Mouse (Mus musculus): Measurements from ENCODE around the gene Nudt13. TPM values are rescaled to one million over a fixed set of nuclear protein-coding genes. Genes with fewer than 3 reads are reported as not detected.

Gene Nudt13
- polyA plus RNA-seq, 1 experiment from 2014 or later = 10.0 TPM

DNA sequence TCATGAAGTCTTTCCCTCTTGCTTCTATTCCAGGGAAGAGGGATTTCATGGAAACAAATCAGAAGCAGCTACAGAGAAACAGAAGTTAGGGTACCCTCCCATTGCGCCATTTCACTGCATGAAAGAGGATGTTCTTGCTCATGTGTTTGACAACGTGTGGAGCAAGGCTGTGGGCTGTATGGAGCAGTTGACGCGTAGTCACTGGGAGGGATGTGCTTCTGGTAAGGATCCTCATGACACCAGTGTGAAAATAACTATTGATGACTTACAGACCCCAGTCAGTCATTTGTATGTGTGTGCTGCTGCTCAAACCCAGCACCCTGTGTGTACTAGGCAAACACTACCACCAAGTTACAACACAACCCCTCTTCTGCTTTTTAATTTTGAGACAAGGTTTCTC is 68.7 kb downstream of the Nudt13 start:
- DNase-seq (ENCODE audit: low spot score) (no peak), ATAC-seq (replicated peaks; ENCODE audit: low FRiP score) (no peak)
- Histone ChIP-seq H3K4me2 (no peak overlapping the region), H3K27ac (ENCODE audit: low read depth, low read length) (no peak overlapping the region), H3K9me3 (ENCODE audit: control insufficient read depth, low read length) (no peaks in the 10 kb centered on the region), H3K27me3 (replicated peaks; ENCODE audit: control insufficient read depth, insufficient read depth, low read length) (no peaks in the 10 kb centered on the region), H3K4me1 (replicated peaks; ENCODE audit: control insufficient read depth, insufficient read depth, low read length) (no peaks in the 10 kb centered on the region), H3K9ac (ENCODE audit: low read depth, low read length) (no peak overlapping the region), H3K4me3 (ENCODE audit: low read depth, low read length) (no peak overlapping the region), H3K36me3 (ENCODE audit: control insufficient read depth, insufficient read depth, low read length) (peaks cover 9% of the 10 kb centered on the region)
- 83% methylated on average over 4 of the region's 4 CpGs for WGBS

Other genes with a start within 250 kb of the Nudt13 start
- 7.7 TPM in 2 replicates for gene Saysd1, start 156.2 kb upstream of the Nudt13 start, polyA plus RNA-seq (2014; fragmentation: Nextera tagmentation; extraction: Ambion mirVana)
- gene Kcnk5, start 112.9 kb upstream of the Nudt13 start, polyA plus RNA-seq (2014; fragmentation: Nextera tagmentation; extraction: Ambion mirVana) = 9.6 and 10.1 TPM in 2 replicates
- gene Kcnk16, start 25.5 kb upstream of the Nudt13 start, polyA plus RNA-seq (2014; fragmentation: Nextera tagmentation; extraction: Ambion mirVana) = 1.9 and 2.2 TPM in 2 replicates
- 76.1 and 80.5 TPM in 2 replicates for gene Ecd, start 53.4 kb downstream of the Nudt13 start, polyA plus RNA-seq (2014; fragmentation: Nextera tagmentation; extraction: Ambion mirVana)
- gene Fam149b, start 53.5 kb downstream of the Nudt13 start, polyA plus RNA-seq (2014; fragmentation: Nextera tagmentation; extraction: Ambion mirVana) = 22.6 and 24.2 TPM in 2 replicates
- 174 and 191 TPM in 2 replicates for gene Dnajc9, start 94.2 kb downstream of the Nudt13 start, polyA plus RNA-seq (2014; fragmentation: Nextera tagmentation; extraction: Ambion mirVana)
- gene Mrps16, start 98.9 kb downstream of the Nudt13 start, polyA plus RNA-seq (2014; fragmentation: Nextera tagmentation; extraction: Ambion mirVana) = 116 and 119 TPM in 2 replicates
- gene Cfap70, start 157.5 kb downstream of the Nudt13 start, polyA plus RNA-seq (2014; fragmentation: Nextera tagmentation; extraction: Ambion mirVana) = 0.17 TPM in 1 of 2 replicates, not detected in the other
- gene Anxa7, start 185.4 kb downstream of the Nudt13 start, polyA plus RNA-seq (2014; fragmentation: Nextera tagmentation; extraction: Ambion mirVana) = 52.8 and 56.5 TPM in 2 replicates
- 0.86 and 1.2 TPM in 2 replicates for gene Mss51, start 202.2 kb downstream of the Nudt13 start, polyA plus RNA-seq (2014; fragmentation: Nextera tagmentation; extraction: Ambion mirVana)

All from liver, embryonic 11.5 days (tissue).